Mouse (Mus musculus): ENCODE results near the gene Ankrd11.

Gene Ankrd11

DNA sequence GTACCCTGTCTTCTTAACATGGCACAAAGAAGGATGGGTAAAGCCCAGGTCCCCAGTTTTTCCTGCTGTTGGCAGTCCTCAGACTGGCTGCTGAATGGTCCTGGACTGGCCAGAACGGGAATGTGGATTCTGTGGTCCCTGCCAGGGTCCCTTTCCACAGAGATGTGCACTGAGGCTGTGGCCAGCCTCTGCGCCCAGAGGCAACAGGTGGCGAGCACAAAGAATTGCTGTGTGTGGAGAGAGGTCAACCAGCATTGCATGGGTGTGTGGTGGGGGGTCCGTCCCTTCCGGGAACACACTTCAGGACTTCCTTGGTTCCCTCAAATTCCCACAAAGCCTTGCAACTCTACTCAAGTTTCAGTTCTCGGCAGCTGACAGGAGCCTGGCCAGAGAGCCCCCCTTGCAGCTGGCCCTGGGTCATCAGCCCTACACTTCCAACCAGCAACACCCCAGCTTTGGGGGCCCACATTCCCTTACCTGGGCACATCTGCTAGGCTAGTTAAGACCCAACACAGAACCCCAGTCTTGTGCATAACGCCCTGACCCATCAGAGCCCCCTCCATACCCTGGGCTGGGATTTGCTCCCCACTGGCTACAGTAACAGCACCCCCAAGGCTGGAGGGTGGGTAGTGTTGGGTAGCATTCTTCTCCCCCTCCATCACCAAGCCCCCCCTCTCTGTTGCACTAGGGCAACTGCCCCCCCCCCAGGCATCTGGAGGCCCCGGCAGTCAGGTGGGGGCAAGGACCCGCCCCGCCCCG, 192.7 kb downstream of the Ankrd11 start:
- DNase-seq (ENCODE audit: low spot score in 2 of 2) = no peak

DNA sequence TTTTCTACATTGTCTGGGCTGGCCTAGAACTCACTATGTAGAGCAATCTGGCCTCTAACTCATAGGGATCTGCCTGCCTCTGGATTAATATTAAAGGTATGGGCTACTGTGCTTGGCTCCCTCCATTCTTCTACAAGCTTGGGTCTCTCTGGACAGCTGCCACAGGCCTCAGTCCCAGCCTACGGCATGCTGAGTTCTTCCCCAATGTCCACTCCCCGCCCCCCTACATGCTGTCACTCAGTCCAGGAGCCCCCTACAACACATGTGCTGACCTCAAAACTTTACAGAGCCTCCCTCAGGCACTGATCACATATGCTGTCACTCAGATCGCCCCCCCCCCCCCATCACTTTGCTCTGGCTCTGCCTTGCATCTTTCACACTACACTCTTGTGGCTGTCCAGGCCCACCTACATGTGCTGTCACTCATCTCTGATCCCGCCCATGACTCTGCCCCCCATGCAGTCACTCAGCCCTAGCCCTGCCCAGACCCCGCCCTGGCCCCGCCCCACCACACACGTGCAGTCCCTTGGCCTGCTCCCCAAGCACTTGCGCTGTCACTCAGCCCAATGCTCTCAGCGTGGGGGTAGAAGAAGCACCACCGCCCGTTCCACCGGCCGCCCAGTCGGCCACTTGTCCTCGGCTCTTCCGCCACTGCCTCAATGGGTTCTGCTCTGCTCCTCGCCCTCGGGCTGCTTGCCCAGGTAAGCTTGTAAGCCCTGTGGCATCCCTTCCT, 194.1 kb downstream of the Ankrd11 start, which contains the start of gene Cdh15:
Cdh15 (plus strand) TSS at position 138 of the 733 bp plus-strand sequence.
- peak; percentile 63 to 71 for DNase-seq (ENCODE audit: low spot score in 2 of 2)

GRCm38 (mm10) chr8:122845662-122846061, 196.4 kb downstream of the Ankrd11 start:
- no peak for DNase-seq (ENCODE audit: low spot score in 2 of 2)

GRCm38 (mm10) chr8:122844161-122844560, 197.9 kb downstream of the Ankrd11 start:
- no peak for DNase-seq (ENCODE audit: low spot score in 2 of 2)

DNA sequence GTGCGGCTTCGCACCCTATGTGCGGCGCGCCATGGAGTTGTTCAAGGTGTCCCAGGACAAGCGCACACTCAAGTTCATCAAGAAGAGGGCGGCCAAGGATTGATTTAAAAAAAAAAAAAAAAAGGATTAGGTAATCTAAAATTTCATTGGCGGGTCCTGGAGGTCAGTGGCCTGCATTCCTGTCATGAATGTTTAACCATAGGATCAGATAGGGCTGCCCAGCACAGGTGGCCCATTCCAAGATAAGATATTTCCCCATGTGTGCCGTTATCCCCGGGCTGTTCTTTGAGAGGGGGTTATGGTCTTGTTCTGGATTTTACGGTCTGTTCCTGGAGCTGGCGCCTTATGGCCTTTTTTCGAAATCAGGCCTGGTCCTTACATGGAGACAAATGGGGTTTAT, 205.4 kb downstream of the Ankrd11 start:
- DNase-seq (ENCODE audit: low spot score in 2 of 2) = no peak

DNA sequence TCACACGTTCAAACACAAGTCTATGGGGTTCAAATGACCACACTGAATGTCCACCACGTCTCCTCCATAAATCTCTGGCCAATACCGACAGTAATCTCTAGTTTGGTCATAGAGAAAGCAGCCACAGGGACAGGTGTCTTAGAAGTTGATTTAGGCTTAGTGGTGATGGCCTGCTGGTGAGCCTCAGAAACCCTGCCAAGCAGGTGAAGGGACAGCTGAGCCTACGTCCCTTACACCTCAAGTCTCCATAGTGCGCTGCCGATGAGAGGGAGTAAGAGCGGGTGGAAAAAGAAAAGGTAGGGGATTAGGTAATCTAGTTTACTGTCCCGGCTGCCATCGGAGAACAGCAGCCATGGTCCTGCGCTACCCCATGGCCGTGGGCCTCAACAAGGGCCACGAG, 205.9 kb downstream of the Ankrd11 start:
- DNase-seq (ENCODE audit: low spot score in 2 of 2) = no peak

GRCm38 (mm10) chr8:122834971-122835370, 207.1 kb downstream of the Ankrd11 start:
- DNase-seq (ENCODE audit: low spot score in 2 of 2) = peak; percentile 76 to 82

- DNase-seq (ENCODE audit: low spot score in 2 of 2) = no peak
Observed at GRCm38 (mm10) chr8:122834416-122834815, 207.7 kb downstream of the Ankrd11 start.

Data from right cerebral cortex, postnatal 10 days (tissue).